Mouse (Mus musculus) T-cell, adult 2 months (primary cell): ENCODE measurements around the gene Chst8.

ENCODE experiments used
- DNase-seq: peaks from one replicate; pipeline ENCODE4 v3.0.0; 2022; ENCODE audit warnings: low spot score

Chst8 gene

DNA sequence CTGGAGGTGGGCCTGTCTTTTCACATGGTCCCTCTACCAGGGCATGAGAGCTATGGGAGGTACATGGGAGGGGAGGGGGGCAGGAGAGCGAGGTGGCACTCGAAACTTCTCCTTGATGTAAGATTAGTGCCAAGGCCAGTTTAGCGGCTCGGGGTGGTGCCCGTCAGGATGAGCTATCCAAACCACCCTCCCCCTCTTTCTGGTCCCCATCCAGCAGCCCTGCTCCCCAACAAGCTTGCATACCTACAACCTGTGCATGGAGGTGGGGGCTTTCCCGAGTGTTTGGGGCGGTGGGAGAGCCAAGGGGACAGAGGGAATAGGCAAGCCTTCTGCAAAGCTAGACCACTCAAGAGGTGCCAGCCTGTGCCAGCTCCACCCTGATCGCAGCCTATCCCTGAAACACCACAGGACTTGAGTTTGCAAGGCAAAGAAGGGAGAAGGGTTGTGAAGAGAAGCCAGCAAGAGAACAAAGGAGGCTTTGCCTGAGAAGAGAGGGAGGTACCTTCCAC lies 182.8 kb downstream of the Chst8 start:
- no peak for DNase-seq
